Mouse (Mus musculus) v-Abl transformed pro-B cells (cell line): ENCODE measurements around the gene Capn13.
"Not testable (repeated sequence)": the region's sequence is repeated elsewhere in the genome, so short reads cannot be mapped to it uniquely, and the experiment has no call there.

Experiments
- in situ Hi-C, 2 experiments: fragments of 400-800 bp; cut with MboI; formaldehyde crosslinking; loops; one replicate each; pipeline ENCODE4 v1.15.1; 2025; ENCODE audit not compliant: unreplicated experiment in 2 of 2

The Capn13 gene

DNA sequence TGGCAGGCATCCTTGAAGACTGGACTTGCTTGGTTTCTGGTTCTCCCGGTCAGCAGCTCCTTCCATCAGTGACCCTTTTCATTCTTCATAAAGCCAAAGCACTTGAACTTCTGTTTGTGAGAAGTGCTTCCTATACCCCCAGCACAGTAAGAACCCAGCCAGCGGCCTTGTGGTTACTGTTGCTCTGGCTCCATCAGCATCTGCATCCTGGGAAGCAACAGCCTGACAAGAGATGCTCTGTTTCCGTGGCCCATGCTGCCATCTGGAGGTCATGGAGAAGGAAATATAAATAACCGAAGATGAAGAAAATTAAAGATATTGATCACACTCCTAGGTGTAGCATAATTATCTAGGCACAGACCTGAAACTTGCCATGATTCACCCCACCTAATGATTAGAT lies 103.8 kb downstream of the Capn13 start:
- in situ Hi-C loops, result loop anchor here (5.0 to 25.0 kb wide), 8 partner anchors 95 to 685 kb away; partner anchors contain the start of gene Alk (in 1 of the 2)

- in situ Hi-C loops, result loop anchor here (10.0 to 25.0 kb wide), 2 partner anchors 198 to 681 kb away; partner anchors contain the start of gene Alk (in 1 of the 2)
These were observed 107.4 kb downstream of the Capn13 start for GRCm38 (mm10) chr17:73293237-73293636.

DNA sequence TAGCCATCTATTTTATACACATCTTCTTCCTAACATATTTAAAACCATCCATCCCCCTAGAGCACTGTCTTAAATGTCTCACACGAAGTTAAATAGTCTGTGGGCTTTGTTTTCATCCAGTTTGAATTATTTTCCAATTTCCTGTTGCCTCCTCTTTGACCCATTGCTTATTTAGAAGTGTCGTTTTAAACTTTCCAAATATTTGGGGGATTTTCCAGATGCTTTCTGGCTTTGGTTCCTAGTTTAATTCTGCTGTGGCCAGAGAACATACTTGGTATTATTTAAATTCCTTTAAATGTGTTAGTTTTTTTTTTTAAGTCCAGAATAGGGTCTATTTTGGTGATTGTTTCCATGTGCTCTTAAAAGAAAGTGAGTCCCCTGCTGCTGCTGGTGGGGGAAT lies 116.4 kb downstream of the Capn13 start:
- in situ Hi-C loops, result loop anchor here (5.0 to 25.0 kb wide), 3 partner anchors 42 to 672 kb away; partner anchors contain the start of gene Alk (in 1 of the 2)

GRCm38 (mm10) chr17:73282702-73283101 lies 118.0 kb downstream of the Capn13 start:
- in situ Hi-C loops, result loop anchor here (5.0 to 25.0 kb wide), 3 partner anchors 40 to 670 kb away; partner anchors contain the start of gene Alk (in 1 of the 2)

- in situ Hi-C loops, result loop anchor here (10.0 to 25.0 kb wide), 2 partner anchors 173 to 665 kb away; partner anchors contain the start of genes Alk (in 1 of the 2) and Lclat1 (in 1 of the 2)
These were observed 122.9 kb downstream of the Capn13 start for GRCm38 (mm10) chr17:73277770-73278169.

GRCm38 (mm10) chr17:73275066-73275465 lies 125.6 kb downstream of the Capn13 start:
- in situ Hi-C loops, result loop anchor here (10.0 to 25.0 kb wide), 2 partner anchors 170 to 663 kb away; partner anchors contain the start of genes Alk (in 1 of the 2) and Lclat1 (in 1 of the 2)

DNA sequence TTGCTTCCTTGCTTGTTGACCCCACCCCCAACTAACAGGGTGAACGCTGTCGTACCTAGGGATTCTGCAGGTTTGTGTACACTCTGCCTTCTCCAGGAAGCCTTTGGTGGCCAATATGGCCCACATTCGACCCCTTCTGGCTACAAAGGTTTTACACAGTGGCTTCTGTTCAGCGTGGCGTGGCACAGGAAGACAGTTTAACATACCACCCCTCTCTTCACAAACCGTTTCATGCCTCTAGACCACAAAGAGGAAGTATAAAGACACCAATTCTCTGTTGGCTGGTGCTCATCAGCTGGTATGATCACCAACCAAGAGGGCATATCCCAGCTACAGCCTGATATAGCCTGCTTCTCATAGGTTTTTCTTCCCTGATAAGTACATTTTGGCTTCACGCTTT lies 126.9 kb downstream of the Capn13 start:
- in situ Hi-C loops, result loop anchor here in 1 of 2 experiments (10.0 kb wide), 1 partner anchor 169 kb away; the partner anchor contains the start of gene Lclat1

GRCm38 (mm10) chr17:73271797-73272600 lies 128.7 kb downstream of the Capn13 start:
- in situ Hi-C loops, result loop anchor here in 1 of 2 experiments (10.0 kb wide), 1 partner anchor 167 kb away; the partner anchor contains the start of gene Lclat1

DNA sequence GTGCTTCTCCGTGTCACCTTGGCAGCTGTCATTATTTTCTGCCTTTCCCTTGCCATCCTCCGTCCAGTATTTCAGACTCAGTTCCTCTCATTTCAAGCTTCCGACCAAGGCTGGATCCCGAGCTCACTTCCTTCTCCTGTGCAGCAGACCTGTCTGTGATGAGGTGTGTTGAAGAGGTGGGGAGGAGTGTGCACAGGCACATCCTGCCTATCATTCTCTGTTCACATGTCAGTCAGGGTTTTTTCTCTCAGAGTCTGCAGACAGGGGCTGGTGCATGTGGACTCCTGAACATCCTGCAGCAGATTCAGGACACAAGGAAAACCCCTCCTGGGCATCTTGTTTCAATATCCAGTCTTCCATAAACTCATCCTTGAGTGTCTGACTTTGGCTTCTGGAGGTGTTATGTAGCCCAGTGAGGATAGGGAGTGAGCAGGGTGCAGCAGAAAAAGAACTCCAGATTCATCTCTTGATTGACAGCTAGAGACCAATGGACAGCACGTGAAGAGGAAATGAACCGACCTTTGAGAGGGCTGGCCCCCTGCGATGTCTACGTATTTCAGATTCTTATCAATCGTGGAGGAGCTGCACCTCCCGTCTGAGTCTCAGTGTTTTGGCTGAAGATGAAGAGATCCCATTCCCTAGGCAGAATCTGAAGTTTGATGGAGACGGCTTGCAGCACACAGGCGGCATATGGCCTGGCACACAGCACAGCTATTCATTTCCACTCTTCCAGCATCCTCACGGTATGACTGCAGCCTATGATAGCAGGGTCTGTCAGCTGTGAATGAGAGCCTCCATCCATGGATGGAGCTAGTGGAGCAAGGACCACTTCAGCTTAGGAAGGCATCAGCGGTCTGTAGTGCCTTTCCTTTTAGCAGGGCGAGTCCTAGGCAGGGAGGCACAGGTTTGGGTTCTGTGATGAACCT lies 129.5 kb downstream of the Capn13 start:
- in situ Hi-C loops, result loop anchor here in 1 of 2 experiments (10.0 kb wide), 1 partner anchor 166 kb away; the partner anchor contains the start of gene Lclat1

DNA sequence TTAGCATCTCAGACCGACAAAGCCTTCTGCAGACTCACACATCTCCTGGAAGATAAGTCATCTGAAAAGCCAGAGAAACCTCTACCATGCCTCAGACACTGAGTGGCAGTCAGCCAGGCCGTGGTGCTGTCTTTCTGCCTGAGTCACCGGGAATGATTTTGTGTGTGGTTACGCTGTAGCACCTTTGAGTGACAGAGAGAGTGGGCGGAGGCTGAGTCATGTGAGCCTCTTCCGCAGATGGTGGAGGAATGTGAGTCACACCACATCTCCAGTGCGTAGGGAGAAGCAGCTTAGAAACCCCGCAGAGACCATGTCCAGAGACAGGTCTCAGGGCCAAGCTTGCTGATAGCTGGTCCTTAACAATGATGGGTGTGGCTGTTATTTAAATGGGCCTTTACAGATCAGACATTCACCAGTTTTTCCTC lies 137.6 kb downstream of the Capn13 start:
- in situ Hi-C loops, result no loop called here

DNA sequence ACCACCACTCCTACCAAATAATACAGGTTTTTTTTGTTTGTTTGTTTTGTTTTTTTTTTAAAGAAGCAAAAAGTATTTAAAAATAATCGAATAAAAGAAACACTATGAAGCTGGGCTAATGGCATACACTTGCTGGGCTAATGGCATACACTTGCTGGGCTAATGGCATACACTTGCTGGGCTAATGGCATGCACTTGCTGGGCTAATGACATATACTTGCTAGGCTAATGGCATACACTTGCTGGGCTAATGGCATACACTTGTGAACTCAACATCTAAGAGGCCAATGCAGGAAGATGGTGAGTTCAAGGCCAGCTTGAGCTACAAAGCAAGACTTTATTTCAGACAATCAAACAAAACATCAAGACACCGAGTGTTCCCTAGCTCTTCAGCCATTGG lies 138.1 kb downstream of the Capn13 start:
- in situ Hi-C loops, result no loop called here

DNA sequence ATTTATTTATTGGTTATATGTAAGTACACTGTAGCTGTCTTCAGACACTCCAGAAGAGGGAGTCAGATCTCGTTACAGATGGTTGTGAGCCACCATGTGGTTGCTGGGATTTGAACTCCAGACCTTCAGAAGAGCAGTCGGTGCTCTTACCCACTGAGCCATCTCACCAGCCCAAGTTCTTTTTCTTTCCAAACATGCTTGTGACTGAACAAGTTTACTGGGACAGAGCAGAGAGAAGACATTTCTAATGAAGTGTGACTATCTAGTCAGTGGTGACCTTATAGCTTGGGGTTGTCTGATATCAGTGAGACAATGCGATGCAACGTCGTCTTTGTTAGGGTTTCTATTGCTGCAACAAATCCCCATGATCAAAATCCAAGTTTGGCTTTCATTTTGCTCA lies 141.4 kb downstream of the Capn13 start:
- in situ Hi-C loops, result not testable (repeated sequence)

DNA sequence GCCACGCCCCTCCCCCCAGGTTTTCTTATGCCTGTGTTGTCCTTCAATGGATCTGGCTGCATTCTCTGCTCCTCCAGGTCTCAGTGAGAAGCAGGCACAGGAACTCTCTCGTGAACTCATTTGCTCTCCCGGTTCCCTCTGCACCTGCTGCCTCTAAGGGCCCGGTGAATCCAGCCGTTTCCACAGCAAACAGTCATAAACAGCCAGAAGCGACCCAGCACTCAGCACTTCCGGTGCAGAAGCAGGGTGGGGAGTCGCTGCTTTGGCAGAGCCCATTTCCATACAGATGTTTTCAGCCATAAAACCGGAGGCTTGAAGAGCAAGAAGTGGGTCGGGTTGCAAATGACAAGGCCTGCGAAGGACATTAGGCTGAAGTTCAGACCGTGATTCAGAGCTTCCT lies 142.0 kb downstream of the Capn13 start:
- in situ Hi-C loops, result no loop called here
